Mouse (Mus musculus): ENCODE data around the gene Smc5. TPM values are rescaled to one million over a fixed set of nuclear protein-coding genes. Genes with fewer than 3 reads are reported as not detected.

The Smc5 gene
- polyA plus RNA-seq, 1 experiment from 2014 or later: 60.1 TPM

DNA sequence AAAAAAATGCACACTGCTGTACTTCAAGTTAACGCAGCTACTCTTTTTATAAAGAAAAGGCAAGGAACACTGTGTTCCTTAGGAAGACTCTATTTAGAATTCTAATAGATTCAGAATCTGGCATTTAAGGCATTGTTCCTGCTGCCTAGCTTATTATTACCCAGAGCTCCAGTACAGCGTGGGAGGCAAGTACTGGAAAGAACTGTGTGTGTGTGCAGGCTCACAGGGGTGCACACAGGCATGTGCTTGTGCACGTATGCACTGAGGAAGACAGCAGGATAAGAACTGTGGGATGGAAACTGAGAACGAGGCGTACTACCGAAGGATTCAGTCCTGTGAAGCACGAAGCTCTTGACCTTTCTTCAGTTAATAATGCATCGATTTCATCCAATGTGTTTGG is 59.4 kb downstream of the Smc5 start:
- Histone ChIP-seq H3K4me3 (ENCODE audit: low read depth, low read length) (no peak overlapping the region), H3K4me2 (ENCODE audit: low read depth, low read length, severe bottlenecking) (no peak overlapping the region), H3K27ac (ENCODE audit: low read depth, low read length) (no peak overlapping the region), H3K9me3 (ENCODE audit: control insufficient read depth, low read length) (no peaks in the 10 kb centered on the region), H3K9ac (ENCODE audit: low read length) (no peak overlapping the region), H3K4me1 (replicated peaks; ENCODE audit: control insufficient read depth, insufficient read depth, low read length) (no peaks in the 10 kb centered on the region), H3K27me3 (ENCODE audit: control insufficient read depth, insufficient read depth, low read length) (no peaks in the 10 kb centered on the region), H3K36me3 (ENCODE audit: control insufficient read depth, insufficient read depth, low read length) (peaks cover 4% of the 10 kb centered on the region; the same call in 1 of the 2 replicates)
- DNase-seq (ENCODE audit: low spot score) (no peak), ATAC-seq (replicated peaks; ENCODE audit: low FRiP score) (no peak)
- WGBS: 87% methylated on average over 8 of the region's 8 CpGs

GRCm38 (mm10) chr19:23211325-23211724 is 62.4 kb downstream of the Smc5 start:
- 91% methylated on average over 6 of the region's 6 CpGs for WGBS
- Histone ChIP-seq H3K27ac (ENCODE audit: low read depth, low read length) (no peak overlapping the region), H3K4me2 (ENCODE audit: low read depth, low read length, severe bottlenecking) (no peak overlapping the region), H3K4me3 (ENCODE audit: low read depth, low read length) (no peak overlapping the region), H3K27me3 (ENCODE audit: control insufficient read depth, insufficient read depth, low read length) (no peaks in the 10 kb centered on the region), H3K9ac (ENCODE audit: low read length) (no peak overlapping the region), H3K9me3 (ENCODE audit: control insufficient read depth, low read length) (no peaks in the 10 kb centered on the region), H3K4me1 (replicated peaks; ENCODE audit: control insufficient read depth, insufficient read depth, low read length) (no peaks in the 10 kb centered on the region), H3K36me3 (ENCODE audit: control insufficient read depth, insufficient read depth, low read length) (peaks cover 4% of the 10 kb centered on the region)
- no peak for DNase-seq (ENCODE audit: low spot score)
- no peak for ATAC-seq (replicated peaks; ENCODE audit: low FRiP score)

GRCm38 (mm10) chr19:23203505-23204053 is 70.1 kb downstream of the Smc5 start:
- peaks cover 13% of the 10 kb centered on the region for H3K36me3 ChIP-seq (ENCODE audit: control insufficient read depth, insufficient read depth, low read length)
- WGBS: 92% methylated on average over 3 of the region's 3 CpGs
- H3K4me2 ChIP-seq (ENCODE audit: low read depth, low read length, severe bottlenecking): no peak overlapping the region
- H3K9ac ChIP-seq (ENCODE audit: low read length): no peak overlapping the region
- H3K9me3 ChIP-seq (ENCODE audit: control insufficient read depth, low read length): no peaks in the 10 kb centered on the region
- DNase-seq (ENCODE audit: low spot score) (no peak), ATAC-seq (replicated peaks; ENCODE audit: low FRiP score) (no peak)
- no peaks in the 10 kb centered on the region for H3K4me1 ChIP-seq (replicated peaks; ENCODE audit: control insufficient read depth, insufficient read depth, low read length)
- no peak overlapping the region for H3K27ac ChIP-seq (ENCODE audit: low read depth, low read length)
- no peak overlapping the region for H3K4me3 ChIP-seq (ENCODE audit: low read depth, low read length)
- H3K27me3 ChIP-seq (ENCODE audit: control insufficient read depth, insufficient read depth, low read length): no peaks in the 10 kb centered on the region

GRCm38 (mm10) chr19:23202106-23202505 is 71.6 kb downstream of the Smc5 start:
- Histone ChIP-seq H3K27ac (ENCODE audit: low read depth, low read length) (no peak overlapping the region), H3K27me3 (ENCODE audit: control insufficient read depth, insufficient read depth, low read length) (no peaks in the 10 kb centered on the region), H3K36me3 (ENCODE audit: control insufficient read depth, insufficient read depth, low read length) (peaks cover 13% of the 10 kb centered on the region), H3K9ac (ENCODE audit: low read length) (no peak overlapping the region), H3K4me1 (replicated peaks; ENCODE audit: control insufficient read depth, insufficient read depth, low read length) (no peaks in the 10 kb centered on the region), H3K4me3 (ENCODE audit: low read depth, low read length) (no peak overlapping the region), H3K4me2 (ENCODE audit: low read depth, low read length, severe bottlenecking) (no peak overlapping the region), H3K9me3 (ENCODE audit: control insufficient read depth, low read length) (no peaks in the 10 kb centered on the region)
- DNase-seq (ENCODE audit: low spot score): no peak
- no peak for ATAC-seq (replicated peaks; ENCODE audit: low FRiP score)
- WGBS: 99% methylated on average over 5 of the region's 5 CpGs

DNA sequence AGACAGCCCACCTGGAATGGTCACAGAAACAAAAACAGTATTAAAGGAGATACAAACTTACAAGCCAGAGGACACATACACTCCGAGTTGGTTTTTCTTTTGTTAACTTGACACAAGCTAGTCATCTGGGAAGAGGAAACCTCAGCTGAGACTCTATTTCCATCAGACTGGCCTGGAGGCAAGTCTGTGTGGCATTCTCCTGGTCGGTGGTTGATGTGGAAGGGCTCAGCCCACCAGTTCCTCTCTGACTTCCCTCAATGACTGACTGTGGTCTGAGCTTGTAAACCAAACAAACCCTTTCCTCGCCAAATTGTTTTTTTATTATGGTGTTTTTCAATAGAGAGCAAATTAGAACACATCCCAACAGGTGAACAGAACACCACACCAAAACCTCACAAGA is 80.6 kb downstream of the Smc5 start:
- DNase-seq (ENCODE audit: low spot score): no peak
- H3K4me3 ChIP-seq (ENCODE audit: low read depth, low read length): no peak overlapping the region
- no peak overlapping the region for H3K4me2 ChIP-seq (ENCODE audit: low read depth, low read length, severe bottlenecking)
- H3K36me3 ChIP-seq (ENCODE audit: control insufficient read depth, insufficient read depth, low read length): no peaks in the 10 kb centered on the region
- no peak for ATAC-seq (replicated peaks; ENCODE audit: low FRiP score)
- H3K27ac ChIP-seq (ENCODE audit: low read depth, low read length): no peak overlapping the region
- no peaks in the 10 kb centered on the region for H3K27me3 ChIP-seq (ENCODE audit: control insufficient read depth, insufficient read depth, low read length)
- no peaks in the 10 kb centered on the region for H3K9me3 ChIP-seq (ENCODE audit: control insufficient read depth, low read length)
- WGBS: 87% methylated on average over 3 of the region's 3 CpGs
- H3K9ac ChIP-seq (ENCODE audit: low read length): no peak overlapping the region
- no peaks in the 10 kb centered on the region for H3K4me1 ChIP-seq (replicated peaks; ENCODE audit: control insufficient read depth, insufficient read depth, low read length)

- DNase-seq (ENCODE audit: low spot score) (no peak), ATAC-seq (replicated peaks; ENCODE audit: low FRiP score) (no peak)
- Histone ChIP-seq H3K27me3 (ENCODE audit: control insufficient read depth, insufficient read depth, low read length) (no peaks in the 10 kb centered on the region), H3K36me3 (ENCODE audit: control insufficient read depth, insufficient read depth, low read length) (no peaks in the 10 kb centered on the region), H3K4me3 (ENCODE audit: low read depth, low read length) (no peak overlapping the region), H3K27ac (ENCODE audit: low read depth, low read length) (no peak overlapping the region), H3K9ac (ENCODE audit: low read length) (no peak overlapping the region), H3K9me3 (ENCODE audit: control insufficient read depth, low read length) (no peaks in the 10 kb centered on the region), H3K4me2 (ENCODE audit: low read depth, low read length, severe bottlenecking) (no peak overlapping the region), H3K4me1 (replicated peaks; ENCODE audit: control insufficient read depth, insufficient read depth, low read length) (no peaks in the 10 kb centered on the region)
- 91% methylated on average over 6 of the region's 6 CpGs for WGBS
These were observed 82.2 kb downstream of the Smc5 start for GRCm38 (mm10) chr19:23191486-23191885.

- 84% methylated on average over 1 of the region's 1 CpGs for WGBS
- ATAC-seq (replicated peaks; ENCODE audit: low FRiP score): no peak
These were observed 84.0 kb downstream of the Smc5 start for GRCm38 (mm10) chr19:23189744-23190143.

DNA sequence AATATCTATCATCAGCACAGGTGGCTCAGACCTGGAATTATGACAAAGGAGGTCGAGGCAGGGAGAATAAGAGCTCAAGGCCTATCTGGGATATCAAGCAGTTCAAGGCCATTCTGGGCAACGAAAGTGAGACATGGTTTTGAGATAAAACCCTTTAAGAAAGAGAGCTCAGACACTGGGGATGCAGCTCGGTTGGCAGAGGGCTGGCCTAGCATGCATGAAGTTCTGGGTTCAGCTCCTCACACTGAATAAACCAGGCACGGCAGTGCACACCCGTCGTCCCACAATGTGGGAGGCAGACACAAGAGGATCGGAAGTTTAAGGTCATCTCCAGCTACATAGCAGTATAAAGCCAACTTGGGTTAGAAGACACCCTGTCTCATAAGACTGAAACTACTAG is 84.7 kb downstream of the Smc5 start:
- no peak overlapping the region for H3K4me2 ChIP-seq (ENCODE audit: low read depth, low read length, severe bottlenecking)
- no peak overlapping the region for H3K27ac ChIP-seq (ENCODE audit: low read depth, low read length)
- WGBS: 92% methylated on average over 7 of the region's 7 CpGs
- H3K27me3 ChIP-seq (ENCODE audit: control insufficient read depth, insufficient read depth, low read length): no peaks in the 10 kb centered on the region
- H3K36me3 ChIP-seq (ENCODE audit: control insufficient read depth, insufficient read depth, low read length): no peaks in the 10 kb centered on the region
- no peak overlapping the region for H3K4me3 ChIP-seq (ENCODE audit: low read depth, low read length)
- H3K9me3 ChIP-seq (ENCODE audit: control insufficient read depth, low read length): no peaks in the 10 kb centered on the region
- no peak for DNase-seq (ENCODE audit: low spot score)
- H3K4me1 ChIP-seq (replicated peaks; ENCODE audit: control insufficient read depth, insufficient read depth, low read length): no peaks in the 10 kb centered on the region
- no peak for ATAC-seq (replicated peaks; ENCODE audit: low FRiP score)
- no peak overlapping the region for H3K9ac ChIP-seq (ENCODE audit: low read length)

More at GRCm38 (mm10) chr19:23189744-23190143, 84.0 kb downstream of the Smc5 start:
- Histone ChIP-seq H3K36me3 (ENCODE audit: control insufficient read depth, insufficient read depth, low read length) (no peaks in the 10 kb centered on the region), H3K27me3 (ENCODE audit: control insufficient read depth, insufficient read depth, low read length) (no peaks in the 10 kb centered on the region), H3K9me3 (ENCODE audit: control insufficient read depth, low read length) (no peaks in the 10 kb centered on the region), H3K27ac (ENCODE audit: low read depth, low read length) (no peak overlapping the region), H3K4me2 (ENCODE audit: low read depth, low read length, severe bottlenecking) (no peak overlapping the region), H3K4me1 (replicated peaks; ENCODE audit: control insufficient read depth, insufficient read depth, low read length) (no peaks in the 10 kb centered on the region), H3K4me3 (ENCODE audit: low read depth, low read length) (no peak overlapping the region), H3K9ac (ENCODE audit: low read length) (no peak overlapping the region)
- DNase-seq (ENCODE audit: low spot score): no peak

DNA sequence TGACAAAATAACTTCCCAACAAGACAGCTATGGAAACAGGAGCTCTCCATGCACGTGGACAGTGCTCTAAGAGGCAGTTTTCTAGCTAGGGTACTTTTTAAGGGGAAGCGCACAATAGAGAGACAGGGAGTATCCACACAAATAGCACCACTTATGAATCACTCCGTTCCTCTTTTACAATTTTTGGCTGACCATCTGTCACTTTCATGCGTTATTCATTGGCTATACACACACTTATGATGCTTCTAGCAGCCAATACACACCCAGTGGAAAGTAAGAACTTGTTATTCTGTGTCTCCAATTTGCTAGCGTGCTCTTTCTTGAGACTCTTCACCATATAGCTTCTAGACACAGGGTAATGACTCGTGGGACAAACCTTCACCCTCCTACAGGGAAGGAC is 86.0 kb downstream of the Smc5 start:
- Histone ChIP-seq H3K9me3 (ENCODE audit: control insufficient read depth, low read length) (no peaks in the 10 kb centered on the region), H3K27me3 (ENCODE audit: control insufficient read depth, insufficient read depth, low read length) (no peaks in the 10 kb centered on the region), H3K4me2 (ENCODE audit: low read depth, low read length, severe bottlenecking) (no peak overlapping the region), H3K4me1 (replicated peaks; ENCODE audit: control insufficient read depth, insufficient read depth, low read length) (no peaks in the 10 kb centered on the region), H3K4me3 (ENCODE audit: low read depth, low read length) (no peak overlapping the region), H3K36me3 (ENCODE audit: control insufficient read depth, insufficient read depth, low read length) (no peaks in the 10 kb centered on the region), H3K9ac (ENCODE audit: low read length) (no peak overlapping the region), H3K27ac (ENCODE audit: low read depth, low read length) (no peak overlapping the region)
- DNase-seq (ENCODE audit: low spot score) (no peak), ATAC-seq (replicated peaks; ENCODE audit: low FRiP score) (no peak)
- WGBS: 83% methylated on average over 6 of the region's 6 CpGs
